Mouse (Mus musculus): ENCODE data around the gene Olfr1320. TPM values are rescaled to one million over a fixed set of nuclear protein-coding genes. Genes with fewer than 3 reads are reported as not detected.
A peak's percentile ranks its signal among the peaks of the same experiment; 100 is the strongest.
"Not testable (repeated sequence)": the region's sequence is repeated elsewhere in the genome, so short reads cannot be mapped to it uniquely, and the experiment has no call there.

Olfr1320 gene
- not detected in 2 replicates for polyA plus RNA-seq (2015; fragmentation: Nextera tagmentation; extraction: Ambion mirVana)

DNA sequence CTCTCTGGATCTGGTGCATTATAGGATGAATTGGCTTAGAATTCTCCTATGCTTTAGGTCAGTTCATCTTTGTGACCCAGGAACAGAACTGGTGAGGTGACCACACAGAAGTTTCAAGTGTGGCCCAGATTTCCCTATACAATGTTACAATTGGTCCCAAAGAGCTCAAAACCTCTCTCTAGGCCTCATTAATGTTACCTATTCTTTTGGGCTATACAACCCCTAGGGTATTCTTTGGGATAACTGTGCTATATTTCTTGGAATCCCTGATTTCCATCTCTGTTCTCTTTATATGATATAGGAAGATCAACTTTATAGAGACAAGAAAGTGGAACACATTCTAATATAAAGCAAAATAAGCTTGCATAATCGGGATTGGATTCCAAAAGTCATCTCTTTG lies at the start of gene Olfr1320:
Gene Olfr1320 (plus strand): TSS at position 301 of the 400 bp plus-strand sequence.
- no peak within 1 kb of the TSS for H3K4me2 ChIP-seq
- no peaks in the 10 kb centered on the region for H3K27me3 ChIP-seq
- no peaks in the 10 kb centered on the region for H3K36me3 ChIP-seq
- no peak within 1 kb of the TSS for H3K9ac ChIP-seq
- no peak within 1 kb of the TSS for H3K4me3 ChIP-seq
- no peak for ATAC-seq (ENCODE audit: insufficient number of reproducible peaks, low FRiP score, low TSS enrichment, low read depth)
- no peaks in the 10 kb centered on the region for H3K9me3 ChIP-seq
- no peak within 1 kb of the TSS for H3K27ac ChIP-seq
- WGBS, result 77% methylated on average over 1 of the region's 1 CpGs
- H3K4me1 ChIP-seq, result no peaks in the 10 kb centered on the region

DNA sequence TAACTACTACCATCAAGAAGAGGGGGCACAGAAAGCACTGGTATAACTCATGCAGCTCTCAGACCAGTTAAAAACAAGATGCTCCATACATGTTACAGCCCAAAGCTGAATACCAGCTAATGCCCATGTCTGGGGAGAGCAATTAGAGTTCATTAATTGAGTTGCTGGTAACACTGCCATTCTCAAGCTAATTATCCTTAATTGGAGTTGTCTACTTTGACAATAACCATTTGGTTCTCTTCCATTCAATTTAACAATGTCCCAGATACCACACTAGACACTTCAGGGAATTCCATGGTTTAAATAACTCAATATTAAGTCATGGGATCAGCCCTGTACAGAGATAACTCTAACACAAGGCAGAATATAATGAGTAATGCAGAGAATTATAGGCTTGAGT lies 44.6 kb upstream of the Olfr1320 start:
- H3K9ac ChIP-seq, result no peak overlapping the region
- H3K27ac ChIP-seq, result no peak overlapping the region
- no peak overlapping the region for H3K4me3 ChIP-seq
- H3K4me2 ChIP-seq, result no peak overlapping the region
- H3K9me3 ChIP-seq, result no peaks in the 10 kb centered on the region
- no peaks in the 10 kb centered on the region for H3K36me3 ChIP-seq
- no peaks in the 10 kb centered on the region for H3K4me1 ChIP-seq
- no peak for ATAC-seq (ENCODE audit: insufficient number of reproducible peaks, low FRiP score, low TSS enrichment, low read depth)
- no peaks in the 10 kb centered on the region for H3K27me3 ChIP-seq

DNA sequence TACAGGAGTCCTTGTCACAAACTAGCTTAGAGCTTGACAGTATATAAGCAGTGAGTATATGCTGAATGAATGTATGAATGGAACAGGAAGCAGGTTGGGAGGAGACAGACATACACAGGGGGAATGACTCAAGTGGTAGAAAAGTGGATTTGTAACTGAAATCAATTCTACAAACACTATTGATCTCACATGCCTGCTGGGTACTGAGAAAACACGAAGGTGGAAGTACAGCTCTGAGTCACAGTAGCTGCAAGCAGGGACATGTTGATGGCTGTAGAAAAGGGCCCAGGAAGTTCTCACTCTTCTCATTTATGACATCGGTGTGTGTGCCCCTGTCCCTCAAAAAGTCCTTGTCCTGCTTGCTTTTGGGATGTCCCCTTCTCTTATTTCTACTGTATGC lies 40.9 kb upstream of the Olfr1320 start:
- Histone ChIP-seq H3K36me3 (no peaks in the 10 kb centered on the region), H3K9ac (no peak overlapping the region), H3K27me3 (no peaks in the 10 kb centered on the region), H3K9me3 (no peaks in the 10 kb centered on the region), H3K27ac (no peak overlapping the region), H3K4me1 (no peaks in the 10 kb centered on the region), H3K4me3 (no peak overlapping the region), H3K4me2 (no peak overlapping the region)
- 75% methylated on average over 2 of the region's 2 CpGs for WGBS
- ATAC-seq (ENCODE audit: insufficient number of reproducible peaks, low FRiP score, low TSS enrichment, low read depth), result no peak

DNA sequence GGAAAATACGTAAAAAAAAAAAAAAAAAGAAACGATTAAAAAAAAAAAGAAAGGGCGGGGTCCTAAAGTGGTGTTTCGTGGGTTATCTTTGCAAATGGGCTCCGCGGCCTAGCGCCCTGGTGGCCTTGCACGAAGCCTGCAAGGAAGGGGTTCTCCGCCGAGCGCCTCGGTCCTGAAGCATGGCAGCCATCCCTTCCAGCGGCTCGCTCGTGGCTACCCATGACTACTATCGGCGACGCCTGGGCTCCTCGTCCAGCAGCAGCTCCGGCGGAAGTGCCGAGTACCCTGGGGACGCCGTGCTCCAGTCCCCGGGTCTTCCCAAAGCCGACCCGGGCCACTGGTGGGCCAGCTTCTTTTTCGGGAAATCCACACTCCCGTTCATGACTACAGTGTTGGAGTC lies 11.4 kb upstream of the Olfr1320 start:
- not testable (repeated sequence) for H3K9me3 ChIP-seq, H3K27ac ChIP-seq, H3K27me3 ChIP-seq, H3K9ac ChIP-seq, H3K36me3 ChIP-seq, H3K4me1 ChIP-seq, H3K4me3 ChIP-seq, H3K4me2 ChIP-seq
- ATAC-seq (ENCODE audit: insufficient number of reproducible peaks, low FRiP score, low TSS enrichment, low read depth), result 0 out of 2 replicates have a peak, but pooled peaks have one; percentile 19
- WGBS, result 91% methylated on average over 28 of the region's 29 CpGs

Other genes with a start within 250 kb of the Olfr1320 start
- 15.8 and 72.5 TPM in 2 replicates for gene Arhgap36, start 208.4 kb upstream of the Olfr1320 start, polyA plus RNA-seq (2015; fragmentation: Nextera tagmentation; extraction: Ambion mirVana)
- not detected in 2 replicates for gene Olfr1321, start 62.7 kb downstream of the Olfr1320 start, polyA plus RNA-seq (2015; fragmentation: Nextera tagmentation; extraction: Ambion mirVana)
- gene Igsf1, start 125.4 kb downstream of the Olfr1320 start, polyA plus RNA-seq (2015; fragmentation: Nextera tagmentation; extraction: Ambion mirVana), result 2.7 and 6.5 TPM in 2 replicates
- not detected in 2 replicates for gene Olfr1322, start 219.2 kb downstream of the Olfr1320 start, polyA plus RNA-seq (2015; fragmentation: Nextera tagmentation; extraction: Ambion mirVana)

Data from limb, embryonic 15.5 days (tissue).